Mouse (Mus musculus) megakaryocyte, embryonic 14.5 days (primary cell): Measurements from ENCODE around the gene Nfil3.

Experiments
- FLI1 ChIP-seq: IDR thresholded peaks from 2 replicates; pipeline ENCODE4 v1.6.1; 2012; ENCODE audit warnings: low read length, inconsistent platforms, mixed read lengths
- GATA1 ChIP-seq: IDR thresholded peaks from 3 replicates; pipeline ENCODE4 v1.6.1; 2012; ENCODE audit warnings: mixed read lengths, low read length, inconsistent platforms, borderline replicate concordance

GRCm38 (mm10) chr13:52924457-52924856, 56.4 kb downstream of the Nfil3 start:
- TF ChIP-seq FLI1 (no peak), GATA1 (no peak)
